Mouse (Mus musculus): ENCODE results near the gene Aph1c. TPM values are rescaled to one million over a fixed set of nuclear protein-coding genes. Genes with fewer than 3 reads are reported as not detected.

The Aph1c gene
- total and polyA plus RNA-seq, 3 experiments = 0.07 to 0.89 (median 0.10) TPM

- in situ Hi-C loops (cut with MboI; ENCODE audit: low pct_ligation_motif_present, low pct_unique_long_range_greater_than_20kb, low sequenced_read_pairs) (no loop called here), dilution Hi-C loops (cut with MboI; ENCODE audit: extremely low pct_ligation_motif_present, extremely low pct_unique_long_range_greater_than_20kb, low sequenced_read_pairs) (no loop called here)
- no peaks in the 10 kb centered on the region for H3K27me3 ChIP-seq (replicated peaks)
- no peak for TF ChIP-seq JUN (IDR thresholded peaks at IDR 0.05; ENCODE audit: insufficient read depth, low read depth, low read length)
- TF ChIP-seq USF1 (IDR thresholded peaks at IDR 0.05; ENCODE audit: low read depth, low read length) = no peak
- no peak for TF ChIP-seq IRF4 (IDR thresholded peaks at IDR 0.05; ENCODE audit: low read depth, low read length)
- no peak overlapping the region for H3K27ac ChIP-seq (ENCODE audit: insufficient read depth, low read depth)
- no peaks in the 10 kb centered on the region for H3K9me3 ChIP-seq (replicated peaks; ENCODE audit: low read length)
- H3K79me2 ChIP-seq (replicated peaks; ENCODE audit: control insufficient read depth, extremely low read depth, insufficient read depth, poor library complexity, severe bottlenecking) = 0 out of 2 replicates have a peak, but pooled peaks cover 3% of the 10 kb centered on the region
- H3K4me1 ChIP-seq (ENCODE audit: control insufficient read depth in 1 of 2, insufficient read depth in 2 of 2) = peaks cover 0 to 5% of the 10 kb centered on the region in 2 experiments; a peak in 1 of 4 replicates
- H3K36me3 ChIP-seq (replicated peaks in 1 of 2; ENCODE audit: control insufficient read depth in 1 of 2, insufficient read depth in 1 of 2, low read length in 1 of 2) = peaks cover 15 to 65% of the 10 kb centered on the region in 2 experiments
- DNase-seq (ENCODE audit: extremely low read depth) = no peak
- H3K9ac ChIP-seq (ENCODE audit: insufficient read depth, low read depth) = no peak overlapping the region
- H3K4me3 ChIP-seq (replicated peaks in 1 of 3; ENCODE audit: low read depth in 2 of 3, low read length in 2 of 3, poor library complexity in 1 of 3) = no peak overlapping the region
- no peak overlapping the region for H3K4me2 ChIP-seq (ENCODE audit: insufficient read depth, low read depth, poor library complexity, severe bottlenecking)
These were observed 27.7 kb upstream of the Aph1c start for GRCm38 (mm10) chr9:66862202-66862601.

- in situ Hi-C loops (cut with MboI; ENCODE audit: low pct_ligation_motif_present, low pct_unique_long_range_greater_than_20kb, low sequenced_read_pairs) (no loop called here), dilution Hi-C loops (cut with MboI; ENCODE audit: extremely low pct_ligation_motif_present, extremely low pct_unique_long_range_greater_than_20kb, low sequenced_read_pairs) (no loop called here)
- Histone ChIP-seq H3K9me3 (replicated peaks; ENCODE audit: low read length) (no peaks in the 10 kb centered on the region), H3K4me1 (ENCODE audit: control insufficient read depth in 1 of 2, insufficient read depth in 2 of 2) (peaks cover 0 to 5% of the 10 kb centered on the region in 2 experiments; a peak in 1 of 4 replicates), H3K79me2 (replicated peaks; ENCODE audit: control insufficient read depth, extremely low read depth, insufficient read depth, poor library complexity, severe bottlenecking) (0 out of 2 replicates have a peak, but pooled peaks cover 3% of the 10 kb centered on the region), H3K27ac (ENCODE audit: insufficient read depth, low read depth) (no peak overlapping the region), H3K4me3 (replicated peaks in 1 of 3; ENCODE audit: low read depth in 2 of 3, low read length in 2 of 3, poor library complexity in 1 of 3) (no peak overlapping the region), H3K9ac (ENCODE audit: insufficient read depth, low read depth) (no peak overlapping the region), H3K4me2 (ENCODE audit: insufficient read depth, low read depth, poor library complexity, severe bottlenecking) (no peak overlapping the region), H3K36me3 (replicated peaks in 1 of 2; ENCODE audit: control insufficient read depth in 1 of 2, insufficient read depth in 1 of 2, low read length in 1 of 2) (peaks cover 15 to 65% of the 10 kb centered on the region in 2 experiments), H3K27me3 (replicated peaks) (no peaks in the 10 kb centered on the region)
- DNase-seq (ENCODE audit: extremely low read depth) = no peak
- TF ChIP-seq PAX5 (IDR thresholded peaks at IDR 0.05; ENCODE audit: low read length) (no peak), MAX (IDR thresholded peaks at IDR 0.05; ENCODE audit: low read length) (no peak), MXI1 (IDR thresholded peaks at IDR 0.05; ENCODE audit: low read depth, low read length) (no peak), KAT2A (IDR thresholded peaks at IDR 0.05; ENCODE audit: insufficient replicate concordance, low read length) (no peak), ZKSCAN1 (IDR thresholded peaks at IDR 0.05; ENCODE audit: borderline replicate concordance, low read depth, low read length) (no peak)
These were observed 26.7 kb upstream of the Aph1c start for GRCm38 (mm10) chr9:66861104-66861767.

GRCm38 (mm10) chr9:66859523-66859922 lies 25.0 kb upstream of the Aph1c start:
- H3K4me1 ChIP-seq (ENCODE audit: control insufficient read depth in 1 of 2, insufficient read depth in 2 of 2) = peaks cover 0 to 5% of the 10 kb centered on the region in 2 experiments; a peak in 2 of 4 replicates
- H3K27me3 ChIP-seq (replicated peaks) = no peaks in the 10 kb centered on the region
- H3K36me3 ChIP-seq (replicated peaks in 1 of 2; ENCODE audit: control insufficient read depth in 1 of 2, insufficient read depth in 1 of 2, low read length in 1 of 2) = peaks cover 15 to 72% of the 10 kb centered on the region in 2 experiments
- dilution Hi-C loops (cut with MboI; ENCODE audit: extremely low pct_ligation_motif_present, extremely low pct_unique_long_range_greater_than_20kb, low sequenced_read_pairs) = no loop called here
- TF ChIP-seq RAD21 (IDR thresholded peaks at IDR 0.05; ENCODE audit: low read depth, low read length) (no peak), NRF1 (IDR thresholded peaks at IDR 0.05; ENCODE audit: low read depth, low read length) (no peak), SMC3 (IDR thresholded peaks at IDR 0.05; ENCODE audit: low read depth, low read length) (no peak), USF1 (IDR thresholded peaks at IDR 0.05; ENCODE audit: low read depth, low read length) (no peak), EP300 (IDR thresholded peaks at IDR 0.05; ENCODE audit: low read length) (no peak)
- H3K9me3 ChIP-seq (replicated peaks; ENCODE audit: low read length) = no peaks in the 10 kb centered on the region
- no peak overlapping the region for H3K27ac ChIP-seq (ENCODE audit: insufficient read depth, low read depth)
- no peaks in the 10 kb centered on the region for H3K79me2 ChIP-seq (replicated peaks; ENCODE audit: control insufficient read depth, extremely low read depth, insufficient read depth, poor library complexity, severe bottlenecking)
- in situ Hi-C loops (cut with MboI; ENCODE audit: low pct_ligation_motif_present, low pct_unique_long_range_greater_than_20kb, low sequenced_read_pairs) = loop anchor here (10.0 kb wide), 1 partner anchor 85 kb away; the partner anchor contains the start of gene Rps27l
- H3K4me2 ChIP-seq (ENCODE audit: insufficient read depth, low read depth, poor library complexity, severe bottlenecking) = no peak overlapping the region
- no peak overlapping the region for H3K4me3 ChIP-seq (replicated peaks in 1 of 3; ENCODE audit: low read depth in 2 of 3, low read length in 2 of 3, poor library complexity in 1 of 3)
- no peak for DNase-seq (ENCODE audit: extremely low read depth)
- no peak overlapping the region for H3K9ac ChIP-seq (ENCODE audit: insufficient read depth, low read depth)

Measured in CH12.LX (cell line).